Mouse (Mus musculus) splenic B cell, adult 2 months (primary cell): ENCODE measurements around the gene Ddb1.

Source experiments
- DNase-seq: peaks from one replicate; pipeline ENCODE4 v3.0.0-alpha.2; 2011; ENCODE audit warnings: low read depth, low spot score
- H3K27me3 ChIP-seq: 2 replicates; pipeline ENCODE4 v1.6.1; 2012; ENCODE audit warnings: mild to moderate bottlenecking, low read length, moderate library complexity, mixed read lengths; ENCODE audit not compliant: control insufficient read depth, poor library complexity, insufficient read depth, severe bottlenecking
- H3K36me3 ChIP-seq: 2 replicates; pipeline ENCODE4 v1.6.1; 2012; ENCODE audit warnings: mild to moderate bottlenecking, low read length, moderate library complexity, mixed read lengths; ENCODE audit not compliant: control insufficient read depth, poor library complexity, insufficient read depth, severe bottlenecking

The Ddb1 gene

GRCm38 (mm10) chr19:10580761-10581160, 24.4 kb upstream of the Ddb1 start:
- H3K27me3 ChIP-seq, result no peaks in the 10 kb centered on the region
- peaks cover 9% of the 10 kb centered on the region for H3K36me3 ChIP-seq
- peak; percentile 80 for DNase-seq

- Histone ChIP-seq H3K36me3 (peaks cover 17% of the 10 kb centered on the region), H3K27me3 (no peaks in the 10 kb centered on the region)
- peak; percentile 74 for DNase-seq
Observed at GRCm38 (mm10) chr19:10581984-10582383, 23.1 kb upstream of the Ddb1 start.

- Histone ChIP-seq H3K27me3 (no peaks in the 10 kb centered on the region), H3K36me3 (peaks cover 32% of the 10 kb centered on the region)
- no peak for DNase-seq
Observed at GRCm38 (mm10) chr19:10583550-10584146, 21.5 kb upstream of the Ddb1 start.

GRCm38 (mm10) chr19:10585112-10585511, 20.0 kb upstream of the Ddb1 start:
- Histone ChIP-seq H3K36me3 (peaks cover 43% of the 10 kb centered on the region), H3K27me3 (no peaks in the 10 kb centered on the region)
- DNase-seq, result peak; percentile 78

GRCm38 (mm10) chr19:10587231-10587630, 17.9 kb upstream of the Ddb1 start:
- no peak for DNase-seq
- no peaks in the 10 kb centered on the region for H3K27me3 ChIP-seq
- peaks cover 49% of the 10 kb centered on the region for H3K36me3 ChIP-seq

- no peak for DNase-seq
- Histone ChIP-seq H3K36me3 (peaks cover 48% of the 10 kb centered on the region), H3K27me3 (no peaks in the 10 kb centered on the region)
Observed at GRCm38 (mm10) chr19:10589127-10589857, 15.8 kb upstream of the Ddb1 start.

- DNase-seq, result no peak
- H3K27me3 ChIP-seq, result no peaks in the 10 kb centered on the region
- peaks cover 50% of the 10 kb centered on the region for H3K36me3 ChIP-seq
Observed at GRCm38 (mm10) chr19:10590301-10590700, 14.8 kb upstream of the Ddb1 start.

- DNase-seq, result no peak
- Histone ChIP-seq H3K27me3 (no peaks in the 10 kb centered on the region), H3K36me3 (peaks cover 45% of the 10 kb centered on the region)
Observed at GRCm38 (mm10) chr19:10591659-10592377, 13.3 kb upstream of the Ddb1 start.

- peak; percentile 63 for DNase-seq
- no peaks in the 10 kb centered on the region for H3K27me3 ChIP-seq
- peaks cover 9% of the 10 kb centered on the region for H3K36me3 ChIP-seq
Observed at GRCm38 (mm10) chr19:10598188-10598587, 6.9 kb upstream of the Ddb1 start.

- no peak for DNase-seq
- no peaks in the 10 kb centered on the region for H3K27me3 ChIP-seq
- H3K36me3 ChIP-seq, result peaks cover 7% of the 10 kb centered on the region
Observed at GRCm38 (mm10) chr19:10599648-10600047, 5.5 kb upstream of the Ddb1 start.

GRCm38 (mm10) chr19:10602247-10602769, 2.8 kb upstream of the Ddb1 start:
- Histone ChIP-seq H3K36me3 (peaks cover 2% of the 10 kb centered on the region; the same call in 1 of the 2 replicates), H3K27me3 (no peaks in the 10 kb centered on the region)
- no peak for DNase-seq

- Histone ChIP-seq H3K27me3 (no peaks in the 10 kb centered on the region), H3K36me3 (peaks cover 2% of the 10 kb centered on the region; the same call in 1 of the 2 replicates)
- DNase-seq, result peak; percentile 92
Observed at GRCm38 (mm10) chr19:10602787-10603186, 2.3 kb upstream of the Ddb1 start.

- DNase-seq, result no peak
- peaks cover 7% of the 10 kb centered on the region for H3K36me3 ChIP-seq
Observed at GRCm38 (mm10) chr19:10603660-10604523, 1.2 kb upstream of the Ddb1 start.

GRCm38 (mm10) chr19:10604534-10604933, 593 bp upstream of the Ddb1 start:
- Histone ChIP-seq H3K27me3 (no peaks in the 10 kb centered on the region), H3K36me3 (peaks cover 10% of the 10 kb centered on the region)
- no peak for DNase-seq

More at GRCm38 (mm10) chr19:10603660-10604523, 1.2 kb upstream of the Ddb1 start:
- no peaks in the 10 kb centered on the region for H3K27me3 ChIP-seq
